Mouse (Mus musculus): Measurements from ENCODE around the gene Akain1. TPM values are rescaled to one million over a fixed set of nuclear protein-coding genes. Genes with fewer than 3 reads are reported as not detected.
A peak's percentile ranks its signal among the peaks of the same experiment; 100 is the strongest.

Akain1 gene
- total and polyA plus RNA-seq, 2 experiments from 2014 or later: 0.10 to 0.65 TPM

DNA sequence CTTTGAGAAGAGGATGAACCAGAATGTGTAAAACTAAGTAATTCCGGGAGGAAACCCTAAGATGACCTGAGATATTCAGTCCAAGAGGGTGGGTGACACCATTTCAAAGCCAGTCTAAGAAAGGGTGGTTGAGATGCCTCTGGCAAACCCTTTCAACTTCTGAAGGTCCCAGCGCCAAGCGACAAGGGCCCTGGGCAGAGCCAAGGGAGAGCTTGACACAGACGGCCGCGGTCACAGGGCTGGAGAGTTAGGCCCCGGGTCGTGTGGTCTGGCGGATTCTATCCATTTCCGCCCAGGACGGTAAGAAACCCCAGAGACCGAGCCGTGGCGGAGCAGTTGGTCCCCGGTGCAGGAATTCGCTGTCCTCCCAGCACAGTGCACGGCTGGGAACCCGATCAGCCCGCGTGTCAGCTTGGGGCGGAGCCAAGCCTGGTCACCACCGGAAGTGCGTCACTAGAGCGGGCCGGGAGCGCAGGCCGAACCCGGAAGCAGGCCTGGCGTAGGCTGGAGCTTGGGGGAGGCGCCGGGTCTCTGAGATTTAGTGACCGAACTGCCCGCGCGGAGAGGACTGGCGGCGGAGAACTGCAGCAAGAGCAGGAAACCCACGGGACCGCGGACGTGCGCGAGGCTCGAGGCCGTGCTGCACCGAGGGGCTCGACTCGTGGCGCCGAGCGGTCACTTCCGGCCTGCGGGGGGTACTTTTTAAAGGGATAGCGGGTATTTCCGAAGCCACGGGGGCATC, 22.0 kb upstream of the Akain1 start:
- Histone ChIP-seq H3K9me3 (ENCODE audit: low read length) (no peaks in the 10 kb centered on the region), H3K4me3 (ENCODE audit: low read depth, low read length) (peak overlapping the region; percentile 94), H3K4me1 (ENCODE audit: insufficient read depth) (0 out of 2 replicates have a peak, but pooled peaks cover 5% of the 10 kb centered on the region), H3K27ac (ENCODE audit: low read depth, low read length) (peak overlapping the region; percentile 92), H3K36me3 (ENCODE audit: insufficient read depth) (no peaks in the 10 kb centered on the region), H3K9ac (peak overlapping the region; percentile 91), H3K27me3 (ENCODE audit: insufficient read depth, low read length) (no peaks in the 10 kb centered on the region), H3K4me2 (ENCODE audit: low read depth) (peak overlapping the region; percentile 78)
- peak; percentile 100 for ATAC-seq
- TF ChIP-seq CTCF (IDR thresholded peaks at IDR 0.05; ENCODE audit: low read depth): no peak
- WGBS: under 1% methylated on average over 56 of the region's 56 CpGs
- peak; percentile 97 for DNase-seq

DNA sequence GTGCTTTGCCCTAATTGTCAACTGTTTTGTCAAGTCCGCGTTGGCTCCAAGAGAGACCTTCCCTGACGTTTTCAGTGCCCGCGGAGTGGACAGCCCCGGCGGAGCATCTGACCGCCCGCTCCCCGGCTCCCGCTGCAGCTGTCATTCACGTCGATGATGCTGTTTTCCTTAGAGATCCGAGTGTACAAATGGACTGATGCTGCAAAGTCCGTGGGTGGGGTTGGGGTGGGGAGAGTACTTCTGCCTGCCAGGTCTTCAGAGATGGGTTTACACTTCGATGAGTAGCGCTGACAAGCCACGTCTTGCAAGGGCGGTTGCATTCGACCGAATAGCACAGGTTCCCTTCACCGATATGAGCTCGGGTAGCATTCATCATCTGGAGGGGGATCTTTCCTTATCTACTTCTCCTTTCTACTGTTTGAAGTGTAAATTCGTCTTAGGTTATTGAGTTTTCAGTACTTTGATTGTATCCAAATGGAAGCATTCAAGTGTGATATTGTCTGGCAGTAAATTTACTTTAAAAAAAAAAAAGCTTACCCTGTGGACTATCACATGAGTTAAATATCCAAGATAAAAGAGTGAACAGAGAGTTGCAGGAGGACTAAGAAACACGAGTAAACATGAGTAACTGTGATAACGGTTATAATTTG, 21.3 kb upstream of the Akain1 start:
- Histone ChIP-seq H3K4me1 (ENCODE audit: insufficient read depth) (0 out of 2 replicates have a peak, but pooled peaks cover 5% of the 10 kb centered on the region), H3K36me3 (ENCODE audit: insufficient read depth) (no peaks in the 10 kb centered on the region), H3K4me3 (ENCODE audit: low read depth, low read length) (peak overlapping the region; percentile 94), H3K9ac (peak overlapping the region; percentile 91), H3K4me2 (ENCODE audit: low read depth) (peak overlapping the region; percentile 78), H3K9me3 (ENCODE audit: low read length) (no peaks in the 10 kb centered on the region), H3K27ac (ENCODE audit: low read depth, low read length) (peak overlapping the region; percentile 92), H3K27me3 (ENCODE audit: insufficient read depth, low read length) (no peaks in the 10 kb centered on the region)
- DNase-seq (no peak), ATAC-seq (peak; percentile 40)
- 3% methylated on average over 26 of the region's 26 CpGs for WGBS
- no peak for TF ChIP-seq CTCF (IDR thresholded peaks at IDR 0.05; ENCODE audit: low read depth)

DNA sequence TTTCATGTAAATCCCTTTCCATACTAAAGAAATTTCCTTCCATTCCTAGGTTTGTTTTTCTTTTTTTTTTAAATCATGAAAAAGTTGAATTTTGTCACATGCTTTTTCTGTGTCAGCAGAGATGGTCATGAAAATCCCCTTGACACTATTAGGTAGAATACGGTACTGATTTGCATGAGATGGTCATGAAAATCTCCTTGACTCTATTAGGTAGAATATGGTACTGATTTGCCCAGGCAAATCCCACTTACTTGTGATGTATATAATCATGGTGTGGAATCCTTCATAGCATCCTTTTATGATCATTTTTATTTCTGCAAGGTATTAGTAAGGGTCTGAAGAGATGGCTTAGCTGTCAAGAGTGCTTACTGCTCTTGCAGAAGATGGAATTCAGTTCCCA, 17.5 kb upstream of the Akain1 start:
- Histone ChIP-seq H3K27ac (ENCODE audit: low read depth, low read length) (no peak overlapping the region), H3K9ac (no peak overlapping the region), H3K36me3 (ENCODE audit: insufficient read depth) (no peaks in the 10 kb centered on the region), H3K9me3 (ENCODE audit: low read length) (no peaks in the 10 kb centered on the region), H3K4me3 (ENCODE audit: low read depth, low read length) (no peak overlapping the region), H3K27me3 (ENCODE audit: insufficient read depth, low read length) (no peaks in the 10 kb centered on the region), H3K4me1 (ENCODE audit: insufficient read depth) (0 out of 2 replicates have a peak, but pooled peaks cover 5% of the 10 kb centered on the region), H3K4me2 (ENCODE audit: low read depth) (no peak overlapping the region)
- TF ChIP-seq CTCF (IDR thresholded peaks at IDR 0.05; ENCODE audit: low read depth): no peak
- no peak for ATAC-seq
- 2% methylated on average over 1 of the region's 1 CpGs for WGBS
- DNase-seq: no peak

GRCm38 (mm10) chr17:69437836-69438235, 1.3 kb upstream of the Akain1 start:
- no peak overlapping the region for H3K4me2 ChIP-seq (ENCODE audit: low read depth)
- no peaks in the 10 kb centered on the region for H3K4me1 ChIP-seq (ENCODE audit: insufficient read depth)
- H3K4me3 ChIP-seq (ENCODE audit: low read depth, low read length): no peak overlapping the region
- no peaks in the 10 kb centered on the region for H3K9me3 ChIP-seq (ENCODE audit: low read length)
- WGBS: 71% methylated on average over 5 of the region's 5 CpGs
- H3K36me3 ChIP-seq (ENCODE audit: insufficient read depth): no peaks in the 10 kb centered on the region
- DNase-seq (no peak), ATAC-seq (no peak)
- H3K9ac ChIP-seq: no peak overlapping the region
- no peak overlapping the region for H3K27ac ChIP-seq (ENCODE audit: low read depth, low read length)
- no peak for TF ChIP-seq CTCF (IDR thresholded peaks at IDR 0.05; ENCODE audit: low read depth)
- peaks cover 36% of the 10 kb centered on the region for H3K27me3 ChIP-seq (ENCODE audit: insufficient read depth, low read length)

GRCm38 (mm10) chr17:69438486-69438885, 640 bp upstream of the Akain1 start:
- 34% methylated on average over 14 of the region's 14 CpGs for WGBS
- DNase-seq: no peak
- peak overlapping the region; percentile 94 for H3K4me2 ChIP-seq (ENCODE audit: low read depth)

DNA sequence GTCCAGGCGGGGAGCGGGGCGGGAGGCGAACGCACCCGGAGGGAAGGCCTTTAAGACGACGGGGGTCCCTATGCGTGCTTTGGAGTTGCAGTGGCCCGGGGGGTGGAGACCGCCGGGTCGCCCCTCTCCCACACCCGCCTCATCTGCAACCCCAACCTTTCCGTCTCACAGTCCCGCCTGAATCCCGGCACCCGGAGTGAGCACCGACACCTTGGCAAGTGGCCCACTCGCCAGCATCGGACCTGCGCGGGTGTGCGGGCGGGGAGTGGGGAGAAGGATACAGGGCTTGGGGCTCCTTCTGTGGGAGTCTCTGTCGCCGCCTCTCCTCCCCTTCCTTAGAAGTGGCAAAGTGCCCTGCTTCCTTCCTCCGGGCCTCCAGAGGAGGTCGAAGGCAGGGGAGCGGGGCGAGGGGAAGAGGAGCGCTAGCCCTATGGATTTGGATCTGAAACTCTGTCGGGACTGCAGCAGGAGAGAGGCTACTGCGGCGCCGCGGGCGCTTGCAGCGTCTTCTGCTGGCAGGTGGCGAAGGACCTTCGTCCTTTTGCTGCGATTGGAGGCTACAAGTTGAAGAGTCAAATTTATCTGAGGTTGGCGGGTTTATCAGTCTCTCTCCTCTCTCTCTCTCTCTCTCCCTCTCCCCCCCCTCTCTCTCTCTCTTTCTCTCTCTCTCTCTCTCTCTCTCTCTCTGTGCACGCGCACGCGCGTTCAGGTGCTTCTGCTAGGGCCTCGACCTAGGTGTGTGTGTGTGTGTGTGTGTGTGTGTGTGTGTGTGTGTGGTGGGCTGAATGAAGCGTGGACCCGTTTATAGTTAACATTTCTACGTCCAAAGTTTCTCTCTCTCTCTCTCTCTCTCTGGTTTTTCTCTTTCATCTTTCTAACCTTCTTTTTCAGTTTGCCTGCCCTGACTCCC, 700 bp downstream of the Akain1 start:
- H3K4me1 ChIP-seq (ENCODE audit: insufficient read depth): no peaks in the 10 kb centered on the region
- DNase-seq (peak; percentile 37), ATAC-seq (peak; percentile 43)
- peak overlapping the region; percentile 47 for H3K9ac ChIP-seq
- no peaks in the 10 kb centered on the region for H3K36me3 ChIP-seq (ENCODE audit: insufficient read depth)
- no peaks in the 10 kb centered on the region for H3K9me3 ChIP-seq (ENCODE audit: low read length)
- TF ChIP-seq CTCF (IDR thresholded peaks at IDR 0.05; ENCODE audit: low read depth): no peak
- peak overlapping the region; percentile 94 for H3K4me2 ChIP-seq (ENCODE audit: low read depth)
- peak overlapping the region; percentile 56 for H3K4me3 ChIP-seq (ENCODE audit: low read depth, low read length)
- H3K27ac ChIP-seq (ENCODE audit: low read depth, low read length): no peak overlapping the region
- under 1% methylated on average over 52 of the region's 52 CpGs for WGBS
- peaks cover 36% of the 10 kb centered on the region for H3K27me3 ChIP-seq (ENCODE audit: insufficient read depth, low read length)

More at GRCm38 (mm10) chr17:69438486-69438885, 640 bp upstream of the Akain1 start:
- H3K4me1 ChIP-seq (ENCODE audit: insufficient read depth): no peaks in the 10 kb centered on the region
- no peak for ATAC-seq
- no peaks in the 10 kb centered on the region for H3K36me3 ChIP-seq (ENCODE audit: insufficient read depth)
- peak overlapping the region; percentile 56 for H3K4me3 ChIP-seq (ENCODE audit: low read depth, low read length)
- no peak overlapping the region for H3K9ac ChIP-seq
- no peak overlapping the region for H3K27ac ChIP-seq (ENCODE audit: low read depth, low read length)
- no peaks in the 10 kb centered on the region for H3K9me3 ChIP-seq (ENCODE audit: low read length)
- no peak for TF ChIP-seq CTCF (IDR thresholded peaks at IDR 0.05; ENCODE audit: low read depth)
- peaks cover 36% of the 10 kb centered on the region for H3K27me3 ChIP-seq (ENCODE audit: insufficient read depth, low read length)

All from forebrain, postnatal 0 days (tissue).